Mouse (Mus musculus) erythroblast, adult 5-6 weeks (primary cell): ENCODE data around the gene Gm10647. TPM values are rescaled to one million over a fixed set of nuclear protein-coding genes. Genes with fewer than 3 reads are reported as not detected.

ENCODE experiments used
- ATAC-seq: replicated peaks from 2 replicates; pipeline ENCODE4 v1.8.0; 2016; ENCODE audit warnings: moderate number of reproducible peaks, mild to moderate bottlenecking, moderate TSS enrichment, inconsistent platforms; ENCODE audit not compliant: poor library complexity, low FRiP score, severe bottlenecking
- total RNA-seq, 2 experiments: library from RNA; stranded (forward) in 1 of 2; stranded (reverse) in 1 of 2; fragments of 150-400 nt in 1 of 2; fragments of 200-764, 138-1000 nt in 1 of 2; gene quantifications; 2 replicates each; pipeline versions ENCODE4 v1.2.3 to v1.2.4; 2015 to 2017; ENCODE audit warnings: low replicate concordance in 2 of 2

The Gm10647 gene
- total RNA-seq, 2 experiments from 2014 or later: 0.68 TPM; not detected in 1

GRCm38 (mm10) chr9:66834318-66835096, 37.7 kb downstream of the Gm10647 start, which contains the start of gene Aph1c:
Gene Aph1c, minus strand, starts transcription at chr9:66834726.
- ATAC-seq: peak; percentile 95

DNA sequence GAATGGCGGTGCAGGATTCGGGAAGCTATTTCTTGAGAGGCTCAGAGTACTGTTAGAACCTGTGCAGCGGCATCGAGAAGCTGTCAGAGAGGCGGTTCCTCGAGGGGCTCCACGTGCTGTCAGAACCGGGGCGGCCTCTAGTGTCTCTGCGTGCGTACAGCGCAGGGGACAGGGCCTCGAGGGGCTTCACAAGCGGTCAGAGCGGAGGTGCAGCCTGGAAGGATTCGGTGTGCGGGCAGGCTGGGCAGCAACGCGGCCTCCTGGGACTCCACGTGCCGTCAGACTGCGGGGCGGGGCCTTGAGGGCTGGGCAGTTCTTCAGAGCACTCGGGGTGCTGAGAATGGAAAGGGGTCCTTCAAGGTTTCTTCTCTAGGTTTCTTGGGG, 38.2 kb downstream of the Gm10647 start:
- peak; percentile 60 for ATAC-seq

GRCm38 (mm10) chr9:66846822-66847221, 50.0 kb downstream of the Gm10647 start:
- ATAC-seq: no peak

Other genes starting within 250 kb of the Gm10647 start
- 13.6 and 24.6 TPM in 2 replicates for gene Usp3, start 203.9 kb upstream of the Gm10647 start, total RNA-seq (2015; ENCODE audit: low replicate concordance)
- gene Usp3, start 203.9 kb upstream of the Gm10647 start, total RNA-seq (2017; ENCODE audit: low replicate concordance): 29.6 and 31.6 TPM in 2 replicates
- 1.5 and 4.6 TPM in 2 replicates for gene Car12, start 83.4 kb upstream of the Gm10647 start, total RNA-seq (2015; ENCODE audit: low replicate concordance)
- gene Car12, start 83.4 kb upstream of the Gm10647 start, total RNA-seq (2017; ENCODE audit: low replicate concordance): not detected in 2 replicates
- gene Aph1b, start 1.5 kb upstream of the Gm10647 start, total RNA-seq (2015; ENCODE audit: low replicate concordance): 3.6 and 4.6 TPM in 2 replicates
- gene Aph1b, start 1.5 kb upstream of the Gm10647 start, total RNA-seq (2017; ENCODE audit: low replicate concordance): 1.2 and 2.2 TPM in 2 replicates
- 3.3 and 5.6 TPM in 2 replicates for gene Aph1c, start 37.7 kb downstream of the Gm10647 start, total RNA-seq (2015; ENCODE audit: low replicate concordance)
- gene Aph1c, start 37.7 kb downstream of the Gm10647 start, total RNA-seq (2017; ENCODE audit: low replicate concordance): 0.84 and 3.2 TPM in 2 replicates
- gene Rab8b, start 122.6 kb downstream of the Gm10647 start, total RNA-seq (2015; ENCODE audit: low replicate concordance): 41.3 and 62.1 TPM in 2 replicates
- gene Rab8b, start 122.6 kb downstream of the Gm10647 start, total RNA-seq (2017; ENCODE audit: low replicate concordance): 99.4 and 106 TPM in 2 replicates
- gene Rps27l, start 149.0 kb downstream of the Gm10647 start, total RNA-seq (2015; ENCODE audit: low replicate concordance): 102 and 125 TPM in 2 replicates
- 23.7 and 43.2 TPM in 2 replicates for gene Rps27l, start 149.0 kb downstream of the Gm10647 start, total RNA-seq (2017; ENCODE audit: low replicate concordance)
- gene Lactb, start 178.4 kb downstream of the Gm10647 start, total RNA-seq (2015; ENCODE audit: low replicate concordance): 0.96 and 12.1 TPM in 2 replicates
- 3.2 and 7.2 TPM in 2 replicates for gene Lactb, start 178.4 kb downstream of the Gm10647 start, total RNA-seq (2017; ENCODE audit: low replicate concordance)